ENCODE assay signal across 15 mouse cellular contexts in genomic region chr5:151162642-151163041, GRCm38 (mm10).
"Had no signal": no experiment of that assay in that cellular context is flagged by ENCODE, and none has a peak within 500 bp of the region (broad histone marks: within the 10 kb centered on the region; RNA-seq: fewer than 3 reads in every experiment).

No protein-coding gene starts in this region.

- H3K9ac ChIP-seq: intestine, embryonic 15.5 days; limb, embryonic 13.5 days; liver, embryonic 13.5 days; lung, embryonic 14.5 days had no signal

- H3K4me3 ChIP-seq: intestine, embryonic 15.5 days; layer of hippocampus, adult 2 months; limb, embryonic 10.5 days; limb, embryonic 13.5 days; liver, embryonic 13.5 days had no signal

- H3K27me3 ChIP-seq: intestine, embryonic 15.5 days; limb, embryonic 13.5 days; liver, embryonic 13.5 days had no signal

- H3K9me3 ChIP-seq: intestine, embryonic 15.5 days; limb, embryonic 10.5 days; limb, embryonic 13.5 days; liver, embryonic 13.5 days had no signal

- H3K36me3 ChIP-seq: intestine, embryonic 15.5 days; limb, embryonic 10.5 days; limb, embryonic 13.5 days; liver, embryonic 13.5 days had no signal

- ATAC-seq: hindbrain, embryonic 16.5 days; intestine, embryonic 15.5 days had no signal

- DNase-seq: layer of hippocampus, adult 9-11 months; liver; liver, embryonic 13.5 days; lung, embryonic 14.5 days; lung, postnatal 10 days; lung, postnatal 4 days; midbrain, embryonic 14.5 days; thymus, adult 18-20 months; thymus, postnatal 36 days had no signal

- H3K4me2 ChIP-seq: intestine, embryonic 15.5 days; limb, embryonic 13.5 days; liver, embryonic 13.5 days; lung, embryonic 14.5 days; midbrain, embryonic 11.5 days had no signal

- H3K27ac ChIP-seq: intestine, embryonic 15.5 days; limb, embryonic 13.5 days; liver, embryonic 13.5 days had no signal
